Mouse (Mus musculus) bone marrow, adult 2 months (tissue): ENCODE measurements around the gene Lrrtm3.

Source experiments
- CTCF ChIP-seq: fragments of 200-500 bp; IDR thresholded peaks from 2 replicates; pipeline ENCODE4 v1.5.1; 2011; ENCODE audit warnings: low read length, control low read depth; ENCODE audit not compliant: control insufficient read depth, insufficient read depth
- POLR2A ChIP-seq: fragments of 200-500 bp; IDR thresholded peaks from 2 replicates; pipeline ENCODE4 v1.6.1; 2011; ENCODE audit warnings: low read depth, mild to moderate bottlenecking, control low read depth, low read length, borderline replicate concordance; ENCODE audit not compliant: control insufficient read depth

- TF ChIP-seq CTCF = no peak
- no peak for TF ChIP-seq POLR2A
These were observed 144.5 kb downstream of the Lrrtm3 start for GRCm38 (mm10) chr10:63945534-63945933.
